Mouse (Mus musculus): ENCODE data around the gene Cct4. TPM values are rescaled to one million over a fixed set of nuclear protein-coding genes. Genes with fewer than 3 reads are reported as not detected.
A peak's percentile ranks its signal among the peaks of the same experiment; 100 is the strongest.

The Cct4 gene
- polyA plus RNA-seq, 1 experiment = 206 TPM

DNA sequence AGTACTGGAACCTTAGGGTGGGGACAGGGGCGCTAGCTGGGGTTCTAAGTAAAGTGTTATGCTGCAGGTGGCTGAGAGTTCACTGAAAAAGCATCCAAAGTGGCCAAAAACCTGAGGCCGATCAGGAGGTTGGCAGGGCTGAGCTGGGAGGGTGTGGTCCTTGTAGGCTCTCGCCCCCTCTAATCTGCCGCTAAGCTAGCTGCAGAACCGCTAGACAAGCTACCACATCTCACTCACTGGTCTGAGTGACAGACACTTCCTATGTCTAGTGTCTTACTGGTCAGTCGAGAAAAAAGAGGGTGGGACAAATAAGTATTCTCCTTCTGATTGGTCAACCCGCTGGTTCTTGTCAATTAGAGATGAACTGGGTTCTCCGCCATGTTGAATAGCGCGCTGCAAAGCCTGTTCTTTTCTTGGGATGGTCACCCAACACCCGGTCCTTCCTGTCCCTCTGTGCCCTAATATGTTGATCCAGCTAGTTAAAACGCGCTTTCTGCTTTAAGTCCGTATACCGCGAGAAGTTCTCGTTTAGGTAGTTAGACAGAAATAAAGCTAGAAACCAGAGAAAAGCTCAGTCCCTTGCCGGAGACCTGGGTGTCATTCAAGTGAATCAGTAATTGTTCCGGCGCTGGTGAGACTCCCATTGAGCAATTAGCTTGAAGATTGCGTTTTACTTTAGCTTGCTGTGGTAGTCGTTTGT, 17.3 kb downstream of the Cct4 start, which contains the start of gene Fam161a:
TSS of gene Fam161a (plus strand) at position 51 of the 700 bp plus-strand sequence.
- Histone ChIP-seq H3K36me3 (ENCODE audit: control insufficient read depth, insufficient read depth, low read length) (peaks cover 19% of the 10 kb centered on the region), H3K4me1 (replicated peaks; ENCODE audit: control insufficient read depth, insufficient read depth, low read length) (peaks cover 7% of the 10 kb centered on the region), H3K4me3 (ENCODE audit: control insufficient read depth, insufficient read depth, low read length) (peak within 1 kb of the TSS; percentile 68), H3K27me3 (ENCODE audit: control insufficient read depth, insufficient read depth, low read length) (no peaks in the 10 kb centered on the region), H3K27ac (ENCODE audit: control insufficient read depth, insufficient read depth, low read length) (no peak within 1 kb of the TSS)
- DNase-seq = peak; percentile 43
- 2% methylated on average over 22 of the region's 22 CpGs for WGBS
- TF ChIP-seq CTCF (IDR thresholded peaks at IDR 0.05; ENCODE audit: borderline replicate concordance, control insufficient read depth, extremely low read depth, insufficient read depth, low read length, poor library complexity) (no peak), POLR2A (IDR thresholded peaks at IDR 0.05; ENCODE audit: control insufficient read depth, extremely low read depth, insufficient read depth, low read length, poor library complexity) (no peak)

DNA sequence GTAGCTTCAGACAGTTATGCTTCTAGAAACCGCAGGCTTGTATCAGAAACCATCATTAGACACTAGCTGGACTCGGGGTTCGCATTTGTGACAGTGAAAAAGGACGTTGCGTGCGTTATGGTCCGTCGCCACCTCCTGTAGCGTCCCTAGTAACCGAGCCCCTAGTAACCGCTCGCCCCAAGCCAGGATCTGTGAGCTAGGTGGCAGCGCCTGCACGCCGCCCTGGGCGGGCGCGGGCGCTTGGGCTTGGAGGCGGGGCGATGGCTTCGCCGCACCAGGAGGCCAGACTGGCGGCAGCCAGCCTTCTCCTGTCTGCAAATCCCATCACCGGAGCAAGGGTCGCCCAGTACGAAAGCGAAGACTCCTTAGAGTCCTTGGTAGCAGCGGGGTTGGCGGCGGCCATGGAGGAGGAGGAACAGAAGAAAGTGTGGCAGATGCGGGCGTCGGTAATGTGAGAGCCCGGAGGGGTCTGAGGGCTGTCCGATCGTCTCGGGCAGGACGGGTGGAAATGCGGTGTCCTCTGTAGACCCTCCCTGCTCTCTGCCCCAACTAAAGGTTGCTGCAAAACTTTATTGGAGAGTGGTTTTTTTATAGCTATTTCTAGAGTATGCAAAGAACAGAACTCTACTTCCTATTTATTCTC, 18.0 kb downstream of the Cct4 start:
- peak overlapping the region; percentile 68 for H3K4me3 ChIP-seq (ENCODE audit: control insufficient read depth, insufficient read depth, low read length)
- H3K27ac ChIP-seq (ENCODE audit: control insufficient read depth, insufficient read depth, low read length) = no peak overlapping the region
- peaks cover 13% of the 10 kb centered on the region for H3K36me3 ChIP-seq (ENCODE audit: control insufficient read depth, insufficient read depth, low read length)
- WGBS = under 1% methylated on average over 40 of the region's 40 CpGs
- TF ChIP-seq POLR2A (IDR thresholded peaks at IDR 0.05; ENCODE audit: control insufficient read depth, extremely low read depth, insufficient read depth, low read length, poor library complexity) (no peak), CTCF (IDR thresholded peaks at IDR 0.05; ENCODE audit: borderline replicate concordance, control insufficient read depth, extremely low read depth, insufficient read depth, low read length, poor library complexity) (0 out of 2 replicates have a peak, but pooled peaks have one; percentile 35)
- no peaks in the 10 kb centered on the region for H3K27me3 ChIP-seq (ENCODE audit: control insufficient read depth, insufficient read depth, low read length)
- H3K4me1 ChIP-seq (replicated peaks; ENCODE audit: control insufficient read depth, insufficient read depth, low read length) = peaks cover 7% of the 10 kb centered on the region
- DNase-seq = peak; percentile 69

DNA sequence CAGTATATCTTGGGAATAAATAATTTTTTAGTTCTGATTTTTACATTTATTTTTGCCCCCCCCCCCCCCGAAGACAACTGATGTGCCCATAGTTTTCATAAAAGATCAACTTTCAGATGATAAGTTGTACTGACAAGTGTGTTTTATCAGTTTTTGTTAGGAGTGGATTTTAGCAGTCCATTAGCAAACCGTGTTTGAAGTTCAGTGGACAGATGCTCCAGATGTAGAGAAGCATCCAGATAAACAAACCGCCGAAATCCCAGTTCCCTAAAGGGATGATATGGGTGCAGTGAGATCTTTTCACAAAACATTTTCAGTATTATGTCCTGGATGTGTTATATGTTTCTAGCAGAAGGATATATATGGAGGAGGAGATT, 18.5 kb downstream of the Cct4 start:
- Histone ChIP-seq H3K4me1 (replicated peaks; ENCODE audit: control insufficient read depth, insufficient read depth, low read length) (peaks cover 7% of the 10 kb centered on the region), H3K4me3 (ENCODE audit: control insufficient read depth, insufficient read depth, low read length) (no peak overlapping the region), H3K27me3 (ENCODE audit: control insufficient read depth, insufficient read depth, low read length) (no peaks in the 10 kb centered on the region), H3K27ac (ENCODE audit: control insufficient read depth, insufficient read depth, low read length) (no peak overlapping the region), H3K36me3 (ENCODE audit: control insufficient read depth, insufficient read depth, low read length) (peaks cover 8% of the 10 kb centered on the region)
- no peak for DNase-seq
- TF ChIP-seq CTCF (IDR thresholded peaks at IDR 0.05; ENCODE audit: borderline replicate concordance, control insufficient read depth, extremely low read depth, insufficient read depth, low read length, poor library complexity) (no peak), POLR2A (IDR thresholded peaks at IDR 0.05; ENCODE audit: control insufficient read depth, extremely low read depth, insufficient read depth, low read length, poor library complexity) (no peak)
- WGBS = 44% methylated on average over 4 of the region's 4 CpGs

DNA sequence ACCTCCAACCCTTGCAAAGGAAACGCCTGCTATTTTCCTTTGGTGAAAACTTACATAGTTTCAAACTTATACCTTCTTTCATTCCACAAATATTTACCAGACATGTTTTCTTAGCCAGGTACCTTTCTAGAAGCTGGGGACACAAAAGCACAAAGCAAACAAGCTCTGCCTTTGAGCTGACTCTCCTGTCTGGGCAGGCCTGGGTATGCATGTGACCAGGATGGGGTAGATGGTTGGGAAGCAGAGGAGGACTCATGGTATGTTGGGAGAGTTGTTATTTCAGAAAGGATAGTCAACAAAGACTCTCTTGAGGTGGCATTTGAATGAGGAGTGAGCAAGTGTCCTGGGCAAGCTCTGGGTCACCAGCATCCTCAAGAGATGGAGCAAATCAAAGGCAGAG, 22.8 kb downstream of the Cct4 start:
- Histone ChIP-seq H3K27ac (ENCODE audit: control insufficient read depth, insufficient read depth, low read length) (no peak overlapping the region), H3K27me3 (ENCODE audit: control insufficient read depth, insufficient read depth, low read length) (no peaks in the 10 kb centered on the region), H3K4me1 (replicated peaks; ENCODE audit: control insufficient read depth, insufficient read depth, low read length) (peaks cover 3% of the 10 kb centered on the region), H3K36me3 (ENCODE audit: control insufficient read depth, insufficient read depth, low read length) (no peaks in the 10 kb centered on the region), H3K4me3 (ENCODE audit: control insufficient read depth, insufficient read depth, low read length) (no peak overlapping the region)
- no peak for DNase-seq
- 96% methylated on average over 1 of the region's 1 CpGs for WGBS
- TF ChIP-seq POLR2A (IDR thresholded peaks at IDR 0.05; ENCODE audit: control insufficient read depth, extremely low read depth, insufficient read depth, low read length, poor library complexity) = no peak
- no peak for TF ChIP-seq CTCF (IDR thresholded peaks at IDR 0.05; ENCODE audit: borderline replicate concordance, control insufficient read depth, extremely low read depth, insufficient read depth, low read length, poor library complexity)

DNA sequence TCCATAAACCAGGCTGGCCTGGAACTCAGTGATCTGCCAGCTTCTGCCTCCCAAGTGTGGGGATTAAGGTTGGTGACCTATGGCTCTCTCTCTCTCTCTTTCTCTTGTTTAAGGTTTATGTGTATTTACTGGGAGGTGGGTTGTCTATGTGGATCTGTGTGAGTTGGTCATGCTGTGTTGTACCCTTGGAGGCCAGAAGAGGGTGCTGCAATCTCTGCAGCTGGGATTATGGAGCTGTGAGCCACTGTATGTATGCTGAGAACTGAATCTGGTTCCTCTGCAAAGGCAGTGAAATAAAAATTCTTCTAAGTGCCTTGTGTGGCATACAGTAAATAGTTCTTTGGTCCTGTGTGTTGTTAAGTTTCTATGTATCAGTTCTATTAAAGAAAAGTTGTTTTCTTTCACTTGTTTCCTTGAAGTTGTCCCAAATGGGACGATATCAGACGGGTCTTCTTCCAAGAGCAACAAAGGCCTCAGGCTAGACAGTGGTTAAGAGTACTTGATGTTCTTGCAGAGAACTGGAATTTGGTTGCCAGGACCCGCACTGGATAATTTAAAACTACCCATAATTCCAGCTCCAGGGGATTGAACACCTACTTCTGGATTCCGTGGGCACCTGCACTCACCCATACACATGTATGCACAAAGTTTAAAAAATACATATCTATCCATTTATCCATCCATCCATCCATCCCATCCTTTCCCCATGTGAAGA, 23.4 kb downstream of the Cct4 start:
- peak; percentile 9 for DNase-seq
- no peaks in the 10 kb centered on the region for H3K36me3 ChIP-seq (ENCODE audit: control insufficient read depth, insufficient read depth, low read length)
- H3K4me1 ChIP-seq (replicated peaks; ENCODE audit: control insufficient read depth, insufficient read depth, low read length) = no peaks in the 10 kb centered on the region
- H3K27me3 ChIP-seq (ENCODE audit: control insufficient read depth, insufficient read depth, low read length) = no peaks in the 10 kb centered on the region
- 96% methylated on average over 4 of the region's 4 CpGs for WGBS
- H3K27ac ChIP-seq (ENCODE audit: control insufficient read depth, insufficient read depth, low read length) = no peak overlapping the region
- TF ChIP-seq POLR2A (IDR thresholded peaks at IDR 0.05; ENCODE audit: control insufficient read depth, extremely low read depth, insufficient read depth, low read length, poor library complexity) (no peak), CTCF (IDR thresholded peaks at IDR 0.05; ENCODE audit: borderline replicate concordance, control insufficient read depth, extremely low read depth, insufficient read depth, low read length, poor library complexity) (no peak)
- H3K4me3 ChIP-seq (ENCODE audit: control insufficient read depth, insufficient read depth, low read length) = no peak overlapping the region

DNA sequence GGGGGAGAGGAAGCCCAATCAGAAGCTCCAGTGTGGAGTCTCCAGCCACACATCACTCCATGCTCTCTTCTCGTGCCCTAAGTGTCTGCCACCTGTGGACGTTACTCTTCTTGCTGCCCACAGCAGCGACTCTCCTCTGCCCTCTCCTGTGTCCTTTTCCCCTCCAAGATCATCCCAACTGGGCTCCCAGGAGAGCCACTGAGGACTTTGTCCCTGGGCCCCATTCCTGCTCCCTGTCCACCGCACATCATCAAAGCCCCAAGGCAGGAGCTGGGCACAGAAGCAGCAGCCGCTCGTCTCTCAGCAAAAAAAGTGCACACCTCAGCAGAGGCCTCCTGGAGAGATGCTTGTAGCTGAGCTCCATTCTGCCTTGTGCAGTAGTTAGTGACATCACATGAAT, 24.7 kb downstream of the Cct4 start:
- no peaks in the 10 kb centered on the region for H3K36me3 ChIP-seq (ENCODE audit: control insufficient read depth, insufficient read depth, low read length)
- TF ChIP-seq CTCF (IDR thresholded peaks at IDR 0.05; ENCODE audit: borderline replicate concordance, control insufficient read depth, extremely low read depth, insufficient read depth, low read length, poor library complexity) (no peak), POLR2A (IDR thresholded peaks at IDR 0.05; ENCODE audit: control insufficient read depth, extremely low read depth, insufficient read depth, low read length, poor library complexity) (no peak)
- WGBS = 87% methylated on average over 6 of the region's 6 CpGs

More for the DNA sequence above, 24.7 kb downstream of the Cct4 start:
- Histone ChIP-seq H3K4me1 (replicated peaks; ENCODE audit: control insufficient read depth, insufficient read depth, low read length) (no peaks in the 10 kb centered on the region), H3K27me3 (ENCODE audit: control insufficient read depth, insufficient read depth, low read length) (no peaks in the 10 kb centered on the region), H3K27ac (ENCODE audit: control insufficient read depth, insufficient read depth, low read length) (no peak overlapping the region), H3K4me3 (ENCODE audit: control insufficient read depth, insufficient read depth, low read length) (no peak overlapping the region)
- no peak for DNase-seq
